Mouse (Mus musculus) kidney, adult 11 months (tissue): ENCODE measurements around the gene Dnaaf1.

Source experiments
- DNase-seq: peaks from one replicate; pipeline ENCODE4 v3.0.0; 2022

The Dnaaf1 gene

GRCm38 (mm10) chr8:119624916-119625315 is 49.9 kb downstream of the Dnaaf1 start:
- no peak for DNase-seq

- DNase-seq, result no peak
Measured at GRCm38 (mm10) chr8:119625788-119626187, 50.8 kb downstream of the Dnaaf1 start.

GRCm38 (mm10) chr8:119627199-119627598 is 52.2 kb downstream of the Dnaaf1 start:
- DNase-seq, result no peak

GRCm38 (mm10) chr8:119627613-119628359 is 52.8 kb downstream of the Dnaaf1 start:
- DNase-seq, result no peak

GRCm38 (mm10) chr8:119630841-119631240 is 55.8 kb downstream of the Dnaaf1 start:
- no peak for DNase-seq

GRCm38 (mm10) chr8:119632246-119632645 is 57.2 kb downstream of the Dnaaf1 start:
- DNase-seq, result no peak

GRCm38 (mm10) chr8:119632909-119633308 is 57.9 kb downstream of the Dnaaf1 start:
- no peak for DNase-seq

GRCm38 (mm10) chr8:119634616-119635336 is 59.7 kb downstream of the Dnaaf1 start:
- peak; percentile 33 for DNase-seq

- DNase-seq, result no peak
Measured at GRCm38 (mm10) chr8:119635378-119635777, 60.3 kb downstream of the Dnaaf1 start, which contains the start of gene Kcng4. TSS of gene Kcng4 (minus strand) at chr8:119635680.

- no peak for DNase-seq
Measured at GRCm38 (mm10) chr8:119635958-119636357, 60.9 kb downstream of the Dnaaf1 start.

GRCm38 (mm10) chr8:119636766-119637165 is 61.7 kb downstream of the Dnaaf1 start:
- DNase-seq, result no peak

GRCm38 (mm10) chr8:119637381-119637780 is 62.3 kb downstream of the Dnaaf1 start:
- no peak for DNase-seq

- no peak for DNase-seq
Measured at GRCm38 (mm10) chr8:119638261-119638660, 63.2 kb downstream of the Dnaaf1 start.

GRCm38 (mm10) chr8:119639798-119640197 is 64.8 kb downstream of the Dnaaf1 start:
- no peak for DNase-seq

- DNase-seq, result no peak
Measured at GRCm38 (mm10) chr8:119641058-119641457, 66.0 kb downstream of the Dnaaf1 start.

- no peak for DNase-seq
Measured at GRCm38 (mm10) chr8:119642960-119643359, 67.9 kb downstream of the Dnaaf1 start.

- no peak for DNase-seq
Measured at GRCm38 (mm10) chr8:119644429-119644960, 69.5 kb downstream of the Dnaaf1 start.

GRCm38 (mm10) chr8:119644981-119645597 is 70.1 kb downstream of the Dnaaf1 start:
- DNase-seq, result no peak

- DNase-seq, result no peak
Measured at GRCm38 (mm10) chr8:119646197-119646596, 71.2 kb downstream of the Dnaaf1 start.

GRCm38 (mm10) chr8:119646846-119647245 is 71.8 kb downstream of the Dnaaf1 start:
- no peak for DNase-seq
